Mouse (Mus musculus): Measurements from ENCODE around the gene Nlrp9b. TPM values are rescaled to one million over a fixed set of nuclear protein-coding genes. Genes with fewer than 3 reads are reported as not detected.
"Not testable (repeated sequence)": the region's sequence is repeated elsewhere in the genome, so short reads cannot be mapped to it uniquely, and the experiment has no call there.

The Nlrp9b gene
- polyA plus RNA-seq, 1 experiment from 2014 or later = not detected

GRCm38 (mm10) chr7:19955861-19956260 lies 35.4 kb upstream of the Nlrp9b start:
- H3K4me1 ChIP-seq (ENCODE audit: control insufficient read depth, insufficient read depth, low read length) = no peaks in the 10 kb centered on the region
- H3K9me3 ChIP-seq (ENCODE audit: control insufficient read depth, low read length) = no peaks in the 10 kb centered on the region
- DNase-seq (ENCODE audit: low spot score) = no peak
- H3K9ac ChIP-seq (ENCODE audit: low read depth, low read length) = no peak overlapping the region
- no peak overlapping the region for H3K27ac ChIP-seq (replicated peaks; ENCODE audit: low read depth, low read length)
- no peak overlapping the region for H3K4me3 ChIP-seq (ENCODE audit: low read depth, low read length)
- H3K36me3 ChIP-seq (ENCODE audit: control insufficient read depth, insufficient read depth, low read length) = no peaks in the 10 kb centered on the region
- no peaks in the 10 kb centered on the region for H3K27me3 ChIP-seq (replicated peaks; ENCODE audit: control insufficient read depth, insufficient read depth, low read length)
- ATAC-seq (ENCODE audit: low read depth) = no peak
- no peak overlapping the region for H3K4me2 ChIP-seq (ENCODE audit: low read depth, low read length)
- 68% methylated on average over 4 of the region's 4 CpGs for WGBS

DNA sequence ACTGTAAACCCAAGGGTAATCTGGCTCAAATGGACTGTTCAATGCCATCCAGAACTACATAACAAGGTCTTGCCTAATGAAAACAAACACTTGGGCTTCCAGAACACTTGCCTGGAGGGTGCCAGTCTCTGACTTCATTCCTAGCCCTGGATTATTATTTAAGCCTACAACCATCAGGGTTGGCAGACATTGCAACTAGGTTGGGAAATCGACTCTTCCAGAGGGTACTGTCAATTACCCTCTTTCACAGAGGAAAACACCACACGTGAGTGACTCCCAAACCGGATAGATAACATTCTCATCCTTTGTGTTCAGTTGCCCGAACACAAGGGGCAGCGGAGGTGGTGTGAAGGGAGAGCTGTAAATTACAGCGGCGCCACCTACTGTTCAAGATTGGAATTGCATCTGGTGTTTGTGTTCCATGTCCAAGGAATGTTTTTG lies 34.9 kb upstream of the Nlrp9b start:
- H3K27ac ChIP-seq (replicated peaks; ENCODE audit: low read depth, low read length) = no peak overlapping the region
- ATAC-seq (ENCODE audit: low read depth) (peak; percentile 53), DNase-seq (ENCODE audit: low spot score) (peak; percentile 89)
- no peaks in the 10 kb centered on the region for H3K27me3 ChIP-seq (replicated peaks; ENCODE audit: control insufficient read depth, insufficient read depth, low read length)
- no peak overlapping the region for H3K9ac ChIP-seq (ENCODE audit: low read depth, low read length)
- no peaks in the 10 kb centered on the region for H3K9me3 ChIP-seq (ENCODE audit: control insufficient read depth, low read length)
- H3K4me2 ChIP-seq (ENCODE audit: low read depth, low read length) = no peak overlapping the region; the same call in 1 of the 2 replicates
- WGBS = under 1% methylated on average over 7 of the region's 7 CpGs
- H3K4me3 ChIP-seq (ENCODE audit: low read depth, low read length) = no peak overlapping the region
- no peaks in the 10 kb centered on the region for H3K4me1 ChIP-seq (ENCODE audit: control insufficient read depth, insufficient read depth, low read length)
- no peaks in the 10 kb centered on the region for H3K36me3 ChIP-seq (ENCODE audit: control insufficient read depth, insufficient read depth, low read length)

DNA sequence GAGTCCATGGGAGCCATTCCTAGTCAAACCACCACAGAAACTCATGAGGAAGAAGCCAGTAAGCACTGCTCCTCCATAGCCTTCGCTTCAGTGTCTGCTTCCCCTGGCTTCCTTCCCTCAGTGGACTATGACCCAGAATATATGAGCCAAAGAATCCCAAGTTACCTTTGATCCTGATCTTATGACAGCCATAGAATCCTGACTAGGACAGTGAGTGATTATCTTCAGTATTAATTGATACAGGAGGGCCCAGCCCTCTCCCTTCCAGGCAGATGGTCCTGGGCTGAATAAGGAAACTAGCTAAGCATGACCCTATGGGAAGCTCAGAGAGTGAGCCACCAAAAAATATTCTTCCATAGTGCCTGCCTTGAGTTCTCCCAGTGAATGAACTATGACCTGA lies 28.8 kb upstream of the Nlrp9b start:
- 72% methylated on average over 1 of the region's 1 CpGs for WGBS
- Histone ChIP-seq H3K4me1 (ENCODE audit: control insufficient read depth, insufficient read depth, low read length) (no peaks in the 10 kb centered on the region), H3K4me3 (ENCODE audit: low read depth, low read length) (no peak overlapping the region), H3K36me3 (ENCODE audit: control insufficient read depth, insufficient read depth, low read length) (no peaks in the 10 kb centered on the region), H3K9me3 (ENCODE audit: control insufficient read depth, low read length) (no peaks in the 10 kb centered on the region), H3K27ac (replicated peaks; ENCODE audit: low read depth, low read length) (no peak overlapping the region), H3K9ac (ENCODE audit: low read depth, low read length) (no peak overlapping the region), H3K27me3 (replicated peaks; ENCODE audit: control insufficient read depth, insufficient read depth, low read length) (no peaks in the 10 kb centered on the region), H3K4me2 (ENCODE audit: low read depth, low read length) (no peak overlapping the region)
- DNase-seq (ENCODE audit: low spot score) (no peak), ATAC-seq (ENCODE audit: low read depth) (no peak)

GRCm38 (mm10) chr7:19964985-19965579 lies 26.2 kb upstream of the Nlrp9b start, which contains the start of gene Ceacam20:
Gene Ceacam20, plus strand, starts transcription at chr7:19965412.
- H3K4me1 ChIP-seq (ENCODE audit: control insufficient read depth, insufficient read depth, low read length) = no peaks in the 10 kb centered on the region
- no peak within 1 kb of the TSS for H3K4me3 ChIP-seq (ENCODE audit: low read depth, low read length)
- 80% methylated on average over 7 of the region's 7 CpGs for WGBS
- no peaks in the 10 kb centered on the region for H3K9me3 ChIP-seq (ENCODE audit: control insufficient read depth, low read length)
- DNase-seq (ENCODE audit: low spot score) (no peak), ATAC-seq (ENCODE audit: low read depth) (no peak)
- no peak within 1 kb of the TSS for H3K9ac ChIP-seq (ENCODE audit: low read depth, low read length)
- H3K27ac ChIP-seq (replicated peaks; ENCODE audit: low read depth, low read length) = no peak within 1 kb of the TSS
- H3K27me3 ChIP-seq (replicated peaks; ENCODE audit: control insufficient read depth, insufficient read depth, low read length) = no peaks in the 10 kb centered on the region
- no peak within 1 kb of the TSS for H3K4me2 ChIP-seq (ENCODE audit: low read depth, low read length)
- no peaks in the 10 kb centered on the region for H3K36me3 ChIP-seq (ENCODE audit: control insufficient read depth, insufficient read depth, low read length)

DNA sequence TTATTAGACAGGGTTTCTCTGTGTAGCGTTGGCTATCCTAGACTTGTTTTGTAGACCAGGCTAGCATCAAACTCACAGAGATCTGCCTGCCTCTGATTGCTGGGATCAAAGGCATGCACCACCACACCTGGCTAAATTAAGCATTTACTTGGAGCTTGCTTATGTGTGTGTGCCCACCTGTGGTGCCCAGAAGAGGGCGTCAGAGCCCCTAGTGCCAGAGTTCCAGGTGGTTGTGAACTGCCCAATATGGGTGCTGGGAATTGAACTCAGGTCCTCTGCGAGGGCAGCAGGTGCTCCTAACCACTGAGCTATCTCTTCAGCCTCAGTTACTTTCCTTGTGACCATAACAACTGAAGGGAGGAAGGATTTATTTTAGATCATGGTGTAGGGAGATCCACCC lies 22.2 kb upstream of the Nlrp9b start:
- Histone ChIP-seq H3K4me3 (ENCODE audit: low read depth, low read length) (no peak overlapping the region), H3K4me1 (ENCODE audit: control insufficient read depth, insufficient read depth, low read length) (no peaks in the 10 kb centered on the region), H3K9me3 (ENCODE audit: control insufficient read depth, low read length) (no peaks in the 10 kb centered on the region), H3K9ac (ENCODE audit: low read depth, low read length) (no peak overlapping the region), H3K4me2 (ENCODE audit: low read depth, low read length) (no peak overlapping the region), H3K36me3 (ENCODE audit: control insufficient read depth, insufficient read depth, low read length) (no peaks in the 10 kb centered on the region), H3K27ac (replicated peaks; ENCODE audit: low read depth, low read length) (no peak overlapping the region), H3K27me3 (replicated peaks; ENCODE audit: control insufficient read depth, insufficient read depth, low read length) (no peaks in the 10 kb centered on the region)
- no peak for DNase-seq (ENCODE audit: low spot score)
- WGBS = 72% methylated on average over 3 of the region's 3 CpGs
- no peak for ATAC-seq (ENCODE audit: low read depth)

GRCm38 (mm10) chr7:19969541-19970090 lies 21.6 kb upstream of the Nlrp9b start:
- Histone ChIP-seq H3K4me2 (ENCODE audit: low read depth, low read length) (no peak overlapping the region), H3K36me3 (ENCODE audit: control insufficient read depth, insufficient read depth, low read length) (no peaks in the 10 kb centered on the region), H3K9ac (ENCODE audit: low read depth, low read length) (no peak overlapping the region), H3K9me3 (ENCODE audit: control insufficient read depth, low read length) (no peaks in the 10 kb centered on the region), H3K27me3 (replicated peaks; ENCODE audit: control insufficient read depth, insufficient read depth, low read length) (no peaks in the 10 kb centered on the region), H3K4me1 (ENCODE audit: control insufficient read depth, insufficient read depth, low read length) (no peaks in the 10 kb centered on the region), H3K4me3 (ENCODE audit: low read depth, low read length) (no peak overlapping the region), H3K27ac (replicated peaks; ENCODE audit: low read depth, low read length) (no peak overlapping the region)
- 91% methylated on average over 4 of the region's 4 CpGs for WGBS
- ATAC-seq (ENCODE audit: low read depth) = no peak
- DNase-seq (ENCODE audit: low spot score) = no peak

DNA sequence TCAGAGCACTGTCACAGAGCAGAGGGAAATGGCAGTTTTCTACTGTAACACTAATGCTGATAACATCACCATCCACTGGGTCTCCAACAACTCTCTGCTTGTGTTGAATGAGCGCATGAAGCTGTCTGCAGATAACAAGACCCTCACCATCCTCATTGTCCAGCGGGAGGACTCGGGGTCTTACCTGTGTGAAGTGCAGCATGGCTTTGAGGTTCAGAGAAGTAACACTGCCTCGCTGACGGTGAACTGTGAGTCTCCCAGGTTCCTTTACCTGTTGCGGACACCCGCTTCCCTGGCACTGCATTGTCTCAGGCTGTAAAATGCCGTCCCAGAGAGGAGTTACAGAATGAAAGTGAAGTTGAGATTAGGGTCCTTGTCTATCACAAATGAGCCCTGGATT lies 21.1 kb upstream of the Nlrp9b start:
- Histone ChIP-seq H3K4me1 (ENCODE audit: control insufficient read depth, insufficient read depth, low read length) (no peaks in the 10 kb centered on the region), H3K27ac (replicated peaks; ENCODE audit: low read depth, low read length) (no peak overlapping the region), H3K27me3 (replicated peaks; ENCODE audit: control insufficient read depth, insufficient read depth, low read length) (no peaks in the 10 kb centered on the region), H3K36me3 (ENCODE audit: control insufficient read depth, insufficient read depth, low read length) (no peaks in the 10 kb centered on the region), H3K4me3 (ENCODE audit: low read depth, low read length) (no peak overlapping the region), H3K4me2 (ENCODE audit: low read depth, low read length) (no peak overlapping the region), H3K9ac (ENCODE audit: low read depth, low read length) (no peak overlapping the region), H3K9me3 (ENCODE audit: control insufficient read depth, low read length) (no peaks in the 10 kb centered on the region)
- no peak for ATAC-seq (ENCODE audit: low read depth)
- WGBS = 89% methylated on average over 8 of the region's 8 CpGs
- no peak for DNase-seq (ENCODE audit: low spot score)

DNA sequence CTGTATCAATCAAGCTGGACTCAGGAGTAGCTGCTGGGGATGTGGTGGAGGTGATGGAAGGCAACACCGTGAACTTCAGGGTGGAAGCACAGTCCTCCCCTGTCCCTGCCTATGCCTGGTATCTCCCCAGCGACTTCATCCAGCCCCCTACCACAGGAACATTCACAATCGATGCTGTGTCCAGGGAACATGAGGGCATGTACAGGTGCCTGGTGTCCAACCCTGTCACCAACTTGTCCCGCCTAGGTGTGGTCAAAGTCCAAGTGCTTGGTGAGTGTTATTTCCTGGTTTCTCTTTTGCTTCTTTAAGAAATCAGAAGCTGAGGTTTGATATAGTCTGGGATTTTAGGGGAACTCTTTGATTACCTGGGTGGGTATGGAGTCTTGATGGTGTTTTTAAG lies 19.7 kb upstream of the Nlrp9b start:
- no peak for DNase-seq (ENCODE audit: low spot score)
- ATAC-seq (ENCODE audit: low read depth) = no peak
- Histone ChIP-seq H3K4me3 (ENCODE audit: low read depth, low read length) (no peak overlapping the region), H3K9ac (ENCODE audit: low read depth, low read length) (no peak overlapping the region), H3K27ac (replicated peaks; ENCODE audit: low read depth, low read length) (no peak overlapping the region), H3K27me3 (replicated peaks; ENCODE audit: control insufficient read depth, insufficient read depth, low read length) (no peaks in the 10 kb centered on the region), H3K4me2 (ENCODE audit: low read depth, low read length) (no peak overlapping the region), H3K36me3 (ENCODE audit: control insufficient read depth, insufficient read depth, low read length) (no peaks in the 10 kb centered on the region), H3K9me3 (ENCODE audit: control insufficient read depth, low read length) (no peaks in the 10 kb centered on the region), H3K4me1 (ENCODE audit: control insufficient read depth, insufficient read depth, low read length) (no peaks in the 10 kb centered on the region)
- 85% methylated on average over 4 of the region's 4 CpGs for WGBS

- ATAC-seq (ENCODE audit: low read depth); H3K27ac ChIP-seq (replicated peaks; ENCODE audit: low read depth, low read length); H3K9ac ChIP-seq (ENCODE audit: low read depth, low read length); H3K36me3 ChIP-seq (ENCODE audit: control insufficient read depth, insufficient read depth, low read length); DNase-seq (ENCODE audit: low spot score); H3K4me2 ChIP-seq (ENCODE audit: low read depth, low read length); H3K4me1 ChIP-seq (ENCODE audit: control insufficient read depth, insufficient read depth, low read length); H3K27me3 ChIP-seq (replicated peaks; ENCODE audit: control insufficient read depth, insufficient read depth, low read length); H3K4me3 ChIP-seq (ENCODE audit: low read depth, low read length); H3K9me3 ChIP-seq (ENCODE audit: control insufficient read depth, low read length): not testable (repeated sequence)
- 64% methylated on average over 3 of the region's 3 CpGs for WGBS
Measured at GRCm38 (mm10) chr7:19996721-19997120, 5.5 kb downstream of the Nlrp9b start.
